Mouse (Mus musculus) brain, embryonic 14.5 days (tissue): ENCODE data around the gene Wdr20. TPM values are rescaled to one million over a fixed set of nuclear protein-coding genes. Genes with fewer than 3 reads are reported as not detected.
"Not testable (repeated sequence)": the region's sequence is repeated elsewhere in the genome, so short reads cannot be mapped to it uniquely, and the experiment has no call there.

ENCODE experiments used
- DNase-seq: peaks from one replicate; pipeline ENCODE4 v3.0.0-alpha.2; 2011; ENCODE audit warnings: low read depth
- CTCF ChIP-seq: fragments of 200-500 bp; IDR thresholded peaks from 2 replicates; pipeline ENCODE4 v1.5.1; 2012; ENCODE audit warnings: inconsistent platforms, mild to moderate bottlenecking, moderate library complexity, borderline replicate concordance; ENCODE audit not compliant: insufficient read depth, insufficient read length; ENCODE audit errors: extremely low read depth
- POLR2A ChIP-seq: fragments of 200-500 bp; IDR thresholded peaks from 2 replicates; pipeline ENCODE4 v1.6.1; 2012; ENCODE audit warnings: mild to moderate bottlenecking, inconsistent platforms, borderline replicate concordance; ENCODE audit not compliant: poor library complexity, insufficient read depth, insufficient read length, severe bottlenecking; ENCODE audit errors: extremely low read depth
- polyA plus RNA-seq: library from polyadenylated mRNA; depleted of rRNA; stranded (reverse); fragments of >200 nt; gene quantifications from 2 replicates; pipeline ENCODE4 v1.2.3, GENCODE M21; 2012; rRNA removed

Gene Wdr20
- polyA plus RNA-seq, result 28.6 and 31.2 TPM in 2 replicates

DNA sequence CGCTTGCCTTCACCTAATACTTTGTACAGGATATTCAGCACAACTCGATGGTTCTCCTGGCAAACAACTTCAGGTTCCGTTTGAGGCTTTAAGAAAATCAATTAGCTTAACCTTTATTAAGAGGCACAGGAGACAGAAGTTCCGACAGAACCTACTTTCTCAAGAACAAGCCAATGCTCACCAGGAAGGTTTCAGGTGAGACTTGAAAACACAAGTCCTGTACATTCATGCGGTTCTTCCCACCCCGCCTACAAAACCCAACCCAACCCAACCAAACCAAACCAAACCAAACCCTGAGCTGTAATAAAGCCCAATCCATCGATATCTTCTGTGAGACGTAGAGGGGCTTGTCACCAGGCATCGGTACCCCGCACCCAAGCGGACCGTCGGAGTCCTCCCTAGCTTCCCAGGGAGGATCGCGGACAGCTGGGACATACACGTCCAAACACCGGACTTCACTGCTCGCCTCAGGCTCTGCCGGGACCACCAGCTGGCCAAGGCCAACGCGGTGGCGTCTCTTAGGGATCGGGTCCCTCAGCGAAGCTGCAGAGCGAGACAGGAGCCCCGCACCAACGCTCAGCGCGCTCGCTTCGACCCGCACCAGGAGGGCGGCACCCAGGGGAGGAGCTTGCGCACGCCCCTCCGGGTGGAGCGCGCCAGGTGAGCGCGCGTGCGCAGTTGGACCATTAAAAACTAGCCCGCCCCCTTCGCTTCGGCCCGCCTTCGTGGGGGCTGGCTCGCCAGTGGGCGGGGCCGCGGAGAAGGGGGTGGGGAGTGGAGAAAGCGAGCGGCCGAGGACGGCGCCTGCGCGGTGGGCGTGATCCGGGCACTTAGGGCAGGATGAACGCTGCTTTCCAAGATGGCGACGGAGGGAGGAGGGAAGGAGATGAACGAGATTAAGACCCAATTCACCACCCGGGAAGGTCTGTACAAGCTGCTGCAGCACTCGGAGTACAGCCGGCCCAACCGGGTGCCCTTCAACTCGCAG, at the start of gene Wdr20:
TSS of gene Wdr20 (plus strand) at position 775 of the 988 bp plus-strand sequence.
- DNase-seq, result peak; percentile 99
- peak; percentile 40; the same call in 1 of the 2 replicates for TF ChIP-seq POLR2A
- TF ChIP-seq CTCF, result no peak

DNA sequence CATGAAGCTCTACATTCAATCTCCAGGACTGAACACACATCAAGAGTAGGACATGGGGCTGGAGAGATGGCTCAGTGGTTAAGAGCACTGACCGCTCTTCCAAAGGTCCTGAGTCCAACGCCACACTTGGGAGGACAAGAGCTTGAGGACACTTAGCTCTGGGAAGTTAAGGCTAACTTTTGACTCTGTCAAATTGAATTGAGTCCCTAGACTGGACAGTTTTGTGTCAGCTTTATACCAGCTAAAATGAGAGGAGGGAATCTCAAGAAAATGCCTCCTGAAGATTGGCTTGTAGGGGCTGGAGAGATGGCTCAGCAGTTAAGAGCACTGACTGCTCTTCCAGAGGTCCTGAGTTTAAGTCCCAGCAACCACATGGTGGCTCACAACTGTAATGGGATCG, 48.8 kb upstream of the Wdr20 start:
- not testable (repeated sequence) for DNase-seq

GRCm38 (mm10) chr12:110689919-110690643, 47.7 kb upstream of the Wdr20 start:
- TF ChIP-seq POLR2A (no peak), CTCF (no peak)
- no peak for DNase-seq

- DNase-seq, result not testable (repeated sequence)
Observed at GRCm38 (mm10) chr12:110693378-110693777, 44.4 kb upstream of the Wdr20 start.

GRCm38 (mm10) chr12:110695676-110696171, 42.0 kb upstream of the Wdr20 start:
- no peak for TF ChIP-seq POLR2A
- no peak for TF ChIP-seq CTCF
- DNase-seq, result peak; percentile 76

GRCm38 (mm10) chr12:110696173-110696974, 41.4 kb upstream of the Wdr20 start:
- peak; percentile 99 for DNase-seq
- no peak for TF ChIP-seq CTCF
- TF ChIP-seq POLR2A, result peak; percentile 94

GRCm38 (mm10) chr12:110696975-110697400, 40.8 kb upstream of the Wdr20 start:
- TF ChIP-seq POLR2A (no peak), CTCF (no peak)
- peak; percentile 15 for DNase-seq

GRCm38 (mm10) chr12:110697457-110697856, 40.3 kb upstream of the Wdr20 start:
- DNase-seq, result no peak
- TF ChIP-seq POLR2A, result no peak
- no peak for TF ChIP-seq CTCF

- no peak for DNase-seq
- TF ChIP-seq POLR2A, result no peak
- no peak for TF ChIP-seq CTCF
Observed at GRCm38 (mm10) chr12:110698080-110698479, 39.7 kb upstream of the Wdr20 start.

- TF ChIP-seq CTCF, result no peak
- no peak for DNase-seq
Observed at GRCm38 (mm10) chr12:110698523-110699170, 39.1 kb upstream of the Wdr20 start.

GRCm38 (mm10) chr12:110699171-110699547, 38.6 kb upstream of the Wdr20 start:
- DNase-seq, result no peak
- TF ChIP-seq POLR2A (no peak), CTCF (no peak)
